13 mouse cellular contexts compared by ENCODE assay signal in the genomic region with DNA sequence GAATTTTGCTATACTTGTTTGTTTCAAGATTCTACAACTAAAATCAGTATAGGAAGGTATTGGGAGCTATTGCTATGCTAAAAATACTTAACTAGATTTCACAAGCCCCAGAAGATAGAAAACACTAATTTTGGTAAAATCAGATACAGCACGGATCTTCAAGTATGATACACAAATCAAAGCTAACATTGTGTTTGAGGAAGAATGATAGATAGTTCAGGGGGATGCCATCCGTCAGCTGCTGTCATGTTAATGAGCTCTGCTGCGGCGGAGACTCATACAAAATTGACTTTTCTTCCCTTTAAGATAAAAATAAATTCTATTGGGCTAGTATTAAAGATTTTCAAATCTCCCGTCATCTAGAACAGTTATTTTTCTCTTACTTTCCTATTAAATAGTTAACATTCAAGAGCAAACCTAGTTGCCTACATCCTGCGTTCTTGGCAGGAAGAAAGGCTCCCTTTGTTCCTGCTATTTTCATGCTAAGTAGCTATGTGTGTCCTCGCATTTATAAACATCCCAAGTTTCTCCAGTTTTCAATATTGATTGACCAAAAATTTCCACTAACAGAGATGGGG.
DNase-seq lines count a peak whose midpoint lies in the region; ATAC-seq lines count a peak whose summit lies in the region.
"Had no signal": no experiment of that assay in that cellular context is flagged by ENCODE, and none has a peak within 500 bp of the region (broad histone marks: within the 10 kb centered on the region; RNA-seq: fewer than 3 reads in every experiment).

No protein-coding gene starts in this region.

- no peaks in the 10 kb centered on the region for H3K27me3 ChIP-seq in forebrain, embryonic 10.5 days (ENCODE audit: poor library complexity, severe bottlenecking)
- no peaks in the 10 kb centered on the region for H3K27me3 ChIP-seq in hindbrain, embryonic 13.5 days
- H3K27me3 ChIP-seq in midbrain, embryonic 15.5 days (replicated peaks), result no peaks in the 10 kb centered on the region

- no peak overlapping the region for H3K9ac ChIP-seq in hindbrain, embryonic 13.5 days
- no peak overlapping the region for H3K9ac ChIP-seq in midbrain, embryonic 15.5 days
- H3K9ac ChIP-seq: liver, postnatal 0 days had no signal

- ATAC-seq in hindbrain, embryonic 13.5 days (ENCODE audit: low FRiP score), result 0 out of 2 replicates have a peak, but pooled peaks have one; percentile 39
- ATAC-seq in midbrain, embryonic 15.5 days (replicated peaks), result no peak
- ATAC-seq in erythroblast, adult 5-6 weeks (replicated peaks; ENCODE audit: low FRiP score, poor library complexity, severe bottlenecking), result no peak
- ATAC-seq: CD4-positive, CD25-positive, alpha-beta regulatory T cell, adult 4 months; liver, postnatal 0 days had no signal

- 83% methylated on average over 7 of the region's 7 CpGs for WGBS in forebrain, embryonic 10.5 days
- 15% methylated on average over 7 of the region's 7 CpGs for WGBS in hindbrain, embryonic 13.5 days
- 23% methylated on average over 7 of the region's 7 CpGs for WGBS in midbrain, embryonic 15.5 days

- H3K4me2 ChIP-seq in hindbrain, embryonic 13.5 days, result no peak overlapping the region
- no peak overlapping the region for H3K4me2 ChIP-seq in midbrain, embryonic 15.5 days

- H3K36me3 ChIP-seq in forebrain, embryonic 10.5 days (replicated peaks), result peaks cover 92% of the 10 kb centered on the region
- H3K36me3 ChIP-seq in hindbrain, embryonic 13.5 days, result peaks cover 69% of the 10 kb centered on the region
- peaks cover 44% of the 10 kb centered on the region for H3K36me3 ChIP-seq in midbrain, embryonic 15.5 days (replicated peaks)

- peak overlapping the region; percentile 74 for H3K27ac ChIP-seq in forebrain, embryonic 10.5 days
- peak overlapping the region; percentile 81 for H3K27ac ChIP-seq in hindbrain, embryonic 13.5 days
- H3K27ac ChIP-seq in midbrain, embryonic 15.5 days, result peak overlapping the region; percentile 40

- H3K9me3 ChIP-seq in forebrain, embryonic 10.5 days, result no peaks in the 10 kb centered on the region
- H3K9me3 ChIP-seq in hindbrain, embryonic 13.5 days, result no peaks in the 10 kb centered on the region
- no peaks in the 10 kb centered on the region for H3K9me3 ChIP-seq in midbrain, embryonic 15.5 days

- no peak overlapping the region for H3K4me3 ChIP-seq in forebrain, embryonic 10.5 days
- H3K4me3 ChIP-seq in hindbrain, embryonic 13.5 days, result no peak overlapping the region
- H3K4me3 ChIP-seq in midbrain, embryonic 15.5 days, result no peak overlapping the region

- H3K4me1 ChIP-seq in forebrain, embryonic 10.5 days, result peaks cover 19% of the 10 kb centered on the region
- peaks cover 15% of the 10 kb centered on the region for H3K4me1 ChIP-seq in hindbrain, embryonic 13.5 days (replicated peaks)
- peaks cover 6% of the 10 kb centered on the region for H3K4me1 ChIP-seq in midbrain, embryonic 15.5 days

- DNase-seq in brain, adult 2 months (ENCODE audit: low read depth, low spot score), result peak; percentile 39
- DNase-seq in forebrain, embryonic 10.5 days (ENCODE audit: extremely low spot score, low spot score), result no peak
- no peak for DNase-seq in lung, postnatal 10 days
- no peak for DNase-seq in lung, adult 18-20 months
- DNase-seq: heart, postnatal 36 days; kidney, adult 2 months; liver, postnatal 0 days; right cerebral cortex, postnatal 4 days; thymus, postnatal 36 days had no signal
